Mouse (Mus musculus): ENCODE data around the gene Fgfr2.

GRCm38 (mm10) chr7:133050681-133051080 lies 72.5 kb downstream of the Fgfr2 start:
- TF ChIP-seq CTCF (conservative IDR thresholded peaks at IDR 0.05; ENCODE audit: low read length): no peak
- no peak for TF ChIP-seq NANOG (IDR thresholded peaks at IDR 0.05; ENCODE audit: borderline replicate concordance, low read length)

All from E14TG2a.4 (cell line).